8 mouse cellular contexts compared by ENCODE assay signal in the genomic region with DNA sequence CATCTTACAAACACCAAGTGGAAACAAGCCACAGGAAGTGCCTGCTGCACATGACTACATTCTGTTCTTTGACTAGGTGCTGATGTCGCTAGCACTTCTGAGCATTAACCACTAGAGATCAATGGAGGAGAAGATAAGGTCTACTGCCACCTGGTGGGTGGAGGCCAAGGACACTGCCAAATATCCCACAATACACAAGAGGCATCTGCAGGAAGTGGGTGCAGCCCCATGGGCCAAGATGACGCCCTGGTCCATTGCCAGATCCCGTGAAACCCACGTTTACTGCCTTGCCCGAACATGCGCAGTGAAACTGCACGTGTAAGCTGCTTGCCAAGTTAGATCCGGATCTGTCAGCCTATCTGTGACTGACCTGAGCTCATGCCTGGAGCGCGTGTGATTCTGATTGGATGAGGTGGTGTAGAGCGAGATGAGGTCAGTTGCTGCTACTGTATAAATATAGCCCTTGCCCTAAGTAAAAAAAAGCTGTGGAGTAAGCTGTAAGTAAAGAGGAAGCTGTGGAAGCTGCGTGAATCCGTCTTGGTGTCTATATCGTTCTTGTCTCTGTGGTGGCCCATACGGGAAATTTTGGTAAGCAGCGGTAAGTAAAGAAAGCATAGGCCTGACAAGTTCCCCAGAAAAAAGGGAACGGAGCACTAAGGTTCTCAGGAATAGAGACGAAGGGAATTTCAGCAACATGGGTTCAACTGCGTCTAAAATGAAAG.
A peak's percentile ranks its signal among the peaks of the same experiment; 100 is the strongest.
DNase-seq lines count a peak whose midpoint lies in the region; ATAC-seq and TF ChIP-seq lines count a peak whose summit lies in the region.
"Had no signal": no experiment of that assay in that cellular context is flagged by ENCODE, and none has a peak within 500 bp of the region (broad histone marks: within the 10 kb centered on the region; RNA-seq: fewer than 3 reads in every experiment).

No protein-coding gene starts in this region.

- no peak overlapping the region for H3K4me2 ChIP-seq in liver, postnatal 0 days (ENCODE audit: low read depth, low read length)
- H3K4me2 ChIP-seq: midbrain, embryonic 13.5 days had no signal

- no peak for TF ChIP-seq EP300 in liver, postnatal 0 days (IDR thresholded peaks at IDR 0.05; ENCODE audit: low read depth)

- no peak overlapping the region for H3K27ac ChIP-seq in left cerebral cortex, adult 2 months
- H3K27ac ChIP-seq in liver, postnatal 0 days (ENCODE audit: low read depth), result no peak overlapping the region
- H3K27ac ChIP-seq: midbrain, embryonic 13.5 days had no signal

- peaks cover 36% of the 10 kb centered on the region for H3K36me3 ChIP-seq in liver, postnatal 0 days (replicated peaks; ENCODE audit: insufficient read depth, low read length)

- no peaks in the 10 kb centered on the region for H3K4me1 ChIP-seq in liver, postnatal 0 days (ENCODE audit: insufficient read depth)
- H3K4me1 ChIP-seq: midbrain, embryonic 13.5 days had no signal

- no peak overlapping the region for H3K4me3 ChIP-seq in left cerebral cortex, adult 2 months
- no peak overlapping the region for H3K4me3 ChIP-seq in liver, postnatal 0 days (ENCODE audit: low read depth, low read length)
- H3K4me3 ChIP-seq: midbrain, embryonic 13.5 days had no signal

- ATAC-seq in liver, postnatal 0 days, result peak; percentile 67
- ATAC-seq: midbrain, embryonic 13.5 days had no signal

- intact Hi-C loops in left cerebral cortex, adult 2 months (cut with DNase I), result loop anchor here (10.0 kb wide), 1 partner anchor 435 kb away; no protein-coding TSS in a partner anchor
- intact Hi-C loops in left cerebral cortex, postnatal 36 days (cut with DNase I), result no loop called here

- no peaks in the 10 kb centered on the region for H3K27me3 ChIP-seq in liver, postnatal 0 days (ENCODE audit: insufficient read depth, low read length)
- H3K27me3 ChIP-seq: midbrain, embryonic 13.5 days had no signal

- no peak overlapping the region for H3K9ac ChIP-seq in liver, postnatal 0 days (replicated peaks)
- H3K9ac ChIP-seq: midbrain, embryonic 13.5 days had no signal

- peak; percentile 33 for TF ChIP-seq CTCF in left cerebral cortex, adult 2 months (IDR thresholded peaks at IDR 0.05)
- peak; percentile 61 for TF ChIP-seq CTCF in liver, postnatal 0 days (IDR thresholded peaks at IDR 0.05; ENCODE audit: low read depth)

- no peak for DNase-seq in left cerebral cortex, adult 2 months (ENCODE audit: extremely low spot score in 1 of 2, low spot score in 2 of 2)
- no peak for DNase-seq in left cerebral cortex, adult 8-10 months (ENCODE audit: low spot score in 2 of 2)
- DNase-seq in CD4-positive, CD25-positive, alpha-beta regulatory T cell, adult 2 months (ENCODE audit: low read depth, low spot score), result peak; percentile 50
- peak; percentile 17 for DNase-seq in NIH3T3 (ENCODE audit: low read depth)
- peak; percentile 51 for DNase-seq in liver, postnatal 0 days
- no peak for DNase-seq in yolk sac, embryonic 10.5 days (ENCODE audit: low spot score)
- no peak for DNase-seq in left cerebral cortex, postnatal 36 days (ENCODE audit: low spot score in 2 of 2)

- no peaks in the 10 kb centered on the region for H3K9me3 ChIP-seq in liver, postnatal 0 days (ENCODE audit: low read length)

- WGBS in liver, postnatal 0 days (ENCODE audit: insufficient replicate concordance), result 91% methylated on average over 19 of the region's 19 CpGs

Comparison
In these comparisons a context has a peak if more than half of its experiments do, and no peak if none do; other contexts are left out.
1. DNase-seq: peak in CD4-positive, CD25-positive, alpha-beta regulatory T cell, adult 2 months (single experiment), NIH3T3 (single experiment) and liver, postnatal 0 days (single experiment); none in left cerebral cortex, adult 2 months (0 of 2), left cerebral cortex, adult 8-10 months (0 of 2), yolk sac, embryonic 10.5 days (single experiment) and left cerebral cortex, postnatal 36 days (0 of 2).